Mouse (Mus musculus) kidney, adult 2 months (tissue): ENCODE measurements around the gene Sorcs1.

Experiments used
- CTCF ChIP-seq: fragments of 200-500 bp; conservative IDR thresholded peaks from 2 replicates; pipeline ENCODE4 v1.5.1; 2011; ENCODE audit warnings: low read depth, mild to moderate bottlenecking, control low read depth, low read length, moderate library complexity, mixed read lengths; ENCODE audit not compliant: insufficient read depth, insufficient read length
- POLR2A ChIP-seq: fragments of 200-500 bp; IDR thresholded peaks from one replicate; pipeline ENCODE4 v1.6.1; 2011; ENCODE audit warnings: low read depth, low read length, control low read depth

GRCm38 (mm10) chr19:50667516-50667915 is 10.9 kb downstream of the Sorcs1 start:
- TF ChIP-seq CTCF = no peak
- TF ChIP-seq POLR2A = no peak
